Mouse (Mus musculus): ENCODE measurements around the gene Pbxip1. TPM values are rescaled to one million over a fixed set of nuclear protein-coding genes. Genes with fewer than 3 reads are reported as not detected.

Gene Pbxip1
- polyA plus RNA-seq, 1 experiment from 2014 or later: 52.2 TPM

GRCm38 (mm10) chr3:89420421-89420820 is 16.1 kb upstream of the Pbxip1 start:
- Histone ChIP-seq H3K4me2 (replicated peaks; ENCODE audit: low read depth) (peak overlapping the region; percentile 86), H3K9me3 (ENCODE audit: control insufficient read depth) (no peaks in the 10 kb centered on the region), H3K27me3 (replicated peaks; ENCODE audit: control insufficient read depth, insufficient read depth, low read length) (no peaks in the 10 kb centered on the region), H3K36me3 (ENCODE audit: control insufficient read depth, insufficient read depth) (peaks cover 30% of the 10 kb centered on the region), H3K9ac (ENCODE audit: low read depth, low read length) (no peak overlapping the region), H3K4me3 (ENCODE audit: low read depth, low read length) (no peak overlapping the region), H3K27ac (ENCODE audit: low read depth, low read length) (peak overlapping the region; percentile 62), H3K4me1 (replicated peaks; ENCODE audit: control insufficient read depth, insufficient read depth, low read length) (peaks cover 9% of the 10 kb centered on the region)
- TF ChIP-seq CTCF (IDR thresholded peaks at IDR 0.05; ENCODE audit: low read depth): no peak
- 44% methylated on average over 2 of the region's 2 CpGs for WGBS
- ATAC-seq: no peak

GRCm38 (mm10) chr3:89421002-89421774 is 15.3 kb upstream of the Pbxip1 start:
- Histone ChIP-seq H3K27me3 (replicated peaks; ENCODE audit: control insufficient read depth, insufficient read depth, low read length) (no peaks in the 10 kb centered on the region), H3K4me1 (replicated peaks; ENCODE audit: control insufficient read depth, insufficient read depth, low read length) (peaks cover 9% of the 10 kb centered on the region), H3K4me3 (ENCODE audit: low read depth, low read length) (peak overlapping the region; percentile 47), H3K36me3 (ENCODE audit: control insufficient read depth, insufficient read depth) (peaks cover 23% of the 10 kb centered on the region), H3K27ac (ENCODE audit: low read depth, low read length) (peak overlapping the region; percentile 62), H3K4me2 (replicated peaks; ENCODE audit: low read depth) (peak overlapping the region; percentile 86), H3K9me3 (ENCODE audit: control insufficient read depth) (no peaks in the 10 kb centered on the region), H3K9ac (ENCODE audit: low read depth, low read length) (peak overlapping the region; percentile 60)
- no peak for TF ChIP-seq CTCF (IDR thresholded peaks at IDR 0.05; ENCODE audit: low read depth)
- 4% methylated on average over 11 of the region's 11 CpGs for WGBS
- peak; percentile 29 for ATAC-seq

GRCm38 (mm10) chr3:89421810-89422473 is 14.6 kb upstream of the Pbxip1 start:
- no peak for TF ChIP-seq CTCF (IDR thresholded peaks at IDR 0.05; ENCODE audit: low read depth)
- Histone ChIP-seq H3K27me3 (replicated peaks; ENCODE audit: control insufficient read depth, insufficient read depth, low read length) (no peaks in the 10 kb centered on the region), H3K4me2 (replicated peaks; ENCODE audit: low read depth) (peak overlapping the region; percentile 86), H3K9me3 (ENCODE audit: control insufficient read depth) (no peaks in the 10 kb centered on the region), H3K27ac (ENCODE audit: low read depth, low read length) (no peak overlapping the region), H3K4me1 (replicated peaks; ENCODE audit: control insufficient read depth, insufficient read depth, low read length) (peaks cover 9% of the 10 kb centered on the region), H3K36me3 (ENCODE audit: control insufficient read depth, insufficient read depth) (peaks cover 30% of the 10 kb centered on the region; the same call in 1 of the 2 replicates), H3K4me3 (ENCODE audit: low read depth, low read length) (peak overlapping the region; percentile 47), H3K9ac (ENCODE audit: low read depth, low read length) (peak overlapping the region; percentile 60)
- ATAC-seq: no peak
- 26% methylated on average over 22 of the region's 22 CpGs for WGBS

- ATAC-seq: no peak
- Histone ChIP-seq H3K27ac (ENCODE audit: low read depth, low read length) (no peak overlapping the region), H3K4me2 (replicated peaks; ENCODE audit: low read depth) (peak overlapping the region; percentile 86), H3K9me3 (ENCODE audit: control insufficient read depth) (no peaks in the 10 kb centered on the region), H3K9ac (ENCODE audit: low read depth, low read length) (peak overlapping the region; percentile 60; the same call in 1 of the 2 replicates), H3K27me3 (replicated peaks; ENCODE audit: control insufficient read depth, insufficient read depth, low read length) (no peaks in the 10 kb centered on the region), H3K36me3 (ENCODE audit: control insufficient read depth, insufficient read depth) (peaks cover 38% of the 10 kb centered on the region), H3K4me3 (ENCODE audit: low read depth, low read length) (peak overlapping the region; percentile 47), H3K4me1 (replicated peaks; ENCODE audit: control insufficient read depth, insufficient read depth, low read length) (peaks cover 9% of the 10 kb centered on the region)
- TF ChIP-seq CTCF (IDR thresholded peaks at IDR 0.05; ENCODE audit: low read depth): no peak
- 69% methylated on average over 6 of the region's 6 CpGs for WGBS
These were observed 13.8 kb upstream of the Pbxip1 start for GRCm38 (mm10) chr3:89422556-89423205.

GRCm38 (mm10) chr3:89424416-89425140 is 11.9 kb upstream of the Pbxip1 start:
- peaks cover 40% of the 10 kb centered on the region for H3K36me3 ChIP-seq (ENCODE audit: control insufficient read depth, insufficient read depth)
- no peaks in the 10 kb centered on the region for H3K27me3 ChIP-seq (replicated peaks; ENCODE audit: control insufficient read depth, insufficient read depth, low read length)
- no peak overlapping the region for H3K9ac ChIP-seq (ENCODE audit: low read depth, low read length)
- 41% methylated on average over 5 of the region's 5 CpGs for WGBS
- 0 out of 2 replicates have a peak overlapping the region, but pooled peaks have one; percentile 6 for H3K4me2 ChIP-seq (replicated peaks; ENCODE audit: low read depth)
- no peaks in the 10 kb centered on the region for H3K9me3 ChIP-seq (ENCODE audit: control insufficient read depth)
- H3K4me3 ChIP-seq (ENCODE audit: low read depth, low read length): no peak overlapping the region
- TF ChIP-seq CTCF (IDR thresholded peaks at IDR 0.05; ENCODE audit: low read depth): 0 out of 2 replicates have a peak, but pooled peaks have one; percentile 3
- H3K4me1 ChIP-seq (replicated peaks; ENCODE audit: control insufficient read depth, insufficient read depth, low read length): peaks cover 9% of the 10 kb centered on the region
- no peak for ATAC-seq
- 0 out of 2 replicates have a peak overlapping the region, but pooled peaks have one; percentile 15 for H3K27ac ChIP-seq (ENCODE audit: low read depth, low read length)

Data from intestine, postnatal 0 days (tissue).